Mouse (Mus musculus) limb, embryonic 14.5 days (tissue): ENCODE measurements around the gene Gm20388. TPM values are rescaled to one million over a fixed set of nuclear protein-coding genes. Genes with fewer than 3 reads are reported as not detected.
A peak's percentile ranks its signal among the peaks of the same experiment; 100 is the strongest.

Source experiments
- ATAC-seq: fragments of 200-750 bp; cut with Nextera tagmentation; 2 replicates; pipeline ENCODE4 v1.8.0; 2017; ENCODE audit warnings: low read depth, moderate number of reproducible peaks, moderate TSS enrichment; ENCODE audit not compliant: low FRiP score
- DNase-seq: peaks from one replicate; pipeline ENCODE4 v3.0.0-alpha.2; 2015; ENCODE audit warnings: low spot score
- H3K27ac ChIP-seq: fragments of 300-500 bp; sonication (generic); replicated peaks from 2 replicates; pipeline ENCODE4 v1.5.1; 2014; ENCODE audit warnings: low read depth, mild to moderate bottlenecking, low read length, moderate library complexity, mixed read lengths
- H3K27me3 ChIP-seq: fragments of 300-500 bp; sonication (generic); 2 replicates; pipeline ENCODE4 v1.6.1; 2014; ENCODE audit warnings: low read length, mixed read lengths; ENCODE audit not compliant: control insufficient read depth, insufficient read depth
- H3K36me3 ChIP-seq: fragments of 300-500 bp; sonication (generic); 2 replicates; pipeline ENCODE4 v1.6.1; 2014; ENCODE audit warnings: mild to moderate bottlenecking, low read length, moderate library complexity, mixed read lengths; ENCODE audit not compliant: control insufficient read depth, insufficient read depth
- H3K4me1 ChIP-seq: fragments of 300-500 bp; sonication (generic); 2 replicates; pipeline ENCODE4 v1.6.1; 2014; ENCODE audit warnings: antibody characterized with exemption, low read length, mixed read lengths; ENCODE audit not compliant: control insufficient read depth, insufficient read depth
- H3K4me2 ChIP-seq: fragments of 300-500 bp; sonication (generic); replicated peaks from 2 replicates; pipeline ENCODE4 v1.6.1; 2014; ENCODE audit warnings: low read depth, mild to moderate bottlenecking, low read length, moderate library complexity; ENCODE audit not compliant: severe bottlenecking
- H3K4me3 ChIP-seq: fragments of 300-500 bp; sonication (generic); replicated peaks from 2 replicates; pipeline ENCODE4 v1.5.1; 2014; ENCODE audit warnings: low read length
- H3K9ac ChIP-seq: fragments of 300-500 bp; sonication (generic); 2 replicates; pipeline ENCODE4 v1.6.1; 2014; ENCODE audit warnings: mild to moderate bottlenecking, low read depth, low read length, moderate library complexity; ENCODE audit not compliant: severe bottlenecking
- H3K9me3 ChIP-seq: fragments of 300-500 bp; sonication (generic); 2 replicates; pipeline ENCODE4 v1.6.1; 2016; ENCODE audit warnings: low read length; ENCODE audit not compliant: control insufficient read depth
- POLR2A ChIP-seq: fragments of 200-500 bp; IDR thresholded peaks from 2 replicates; pipeline ENCODE4 v1.8.0; 2012; ENCODE audit warnings: inconsistent platforms, mild to moderate bottlenecking, moderate library complexity, borderline replicate concordance; ENCODE audit not compliant: insufficient read depth, insufficient read length; ENCODE audit errors: extremely low read depth
- WGBS: fragments of 180-500 bp; shearing (Covaris S2); extraction: QIAGEN DNeasy Blood & Tissue Kit; methylation state at CpG from one replicate; pipeline ENCODE4 v1.1.7; 2014; 5-methylcytosine and 5-hydroxymethylcytosine counted together
- polyA plus RNA-seq, 2 experiments: library from polyadenylated mRNA; depleted of rRNA in 1 of 2; stranded (reverse) in 1 of 2; unstranded in 1 of 2; fragments of >200 nt; fragmentation: Nextera tagmentation in 1 of 2; extraction: Ambion mirVana in 1 of 2; gene quantifications; 2 replicates each; pipeline versions ENCODE4 v1.2.1 to v1.2.3; 2012 to 2014

Gene Gm20388
- polyA plus RNA-seq, 2 experiments = 1.9 to 49.9 TPM

DNA sequence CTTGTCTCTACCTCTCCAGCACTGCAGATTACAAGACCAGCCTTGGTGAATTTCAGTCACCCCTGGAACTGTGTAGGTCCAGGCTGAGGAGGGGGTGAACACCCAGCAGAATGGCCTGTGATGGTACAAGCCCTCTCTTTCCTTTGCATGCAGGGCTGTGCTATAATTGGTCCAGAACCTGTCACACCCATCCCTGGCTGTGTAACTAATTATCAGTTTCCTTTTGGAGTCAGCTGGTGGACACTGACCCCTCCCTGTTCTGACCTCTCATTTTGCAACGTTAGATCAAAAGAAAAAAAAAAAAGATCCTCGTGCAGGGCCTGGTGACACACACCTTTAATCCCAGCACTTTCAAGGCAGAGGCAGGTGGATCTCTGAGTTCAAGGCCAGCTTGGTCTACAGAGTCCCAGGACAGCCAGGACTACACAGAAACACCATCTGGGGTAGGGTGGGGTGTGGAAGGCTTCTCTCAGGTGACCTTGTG is 2032.5 kb downstream of the Gm20388 start:
- H3K36me3 ChIP-seq = no peaks in the 10 kb centered on the region
- ATAC-seq = no peak
- DNase-seq = no peak

DNA sequence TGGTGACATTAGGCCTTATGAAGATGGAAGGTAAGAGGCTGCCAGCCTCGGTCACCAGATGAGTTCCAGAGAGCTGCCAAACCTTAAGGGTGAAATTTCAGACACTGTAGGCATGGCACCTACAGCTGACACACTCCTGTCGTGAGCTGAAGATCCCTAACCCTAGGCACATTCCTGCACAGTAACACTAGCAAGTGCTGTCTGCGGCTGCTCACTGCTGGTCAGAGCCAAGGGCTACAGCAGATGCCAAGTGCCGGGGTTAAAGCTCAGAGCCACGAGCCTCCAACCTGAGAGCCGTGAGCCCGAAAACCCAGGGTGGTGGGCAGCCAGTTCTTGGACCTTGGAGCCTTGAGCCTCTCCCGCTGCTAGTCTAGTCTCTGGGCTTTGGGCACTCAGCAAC is 2033.1 kb downstream of the Gm20388 start:
- ATAC-seq = no peak
- TF ChIP-seq POLR2A = no peak
- no peak for DNase-seq
- Histone ChIP-seq H3K9ac (no peak overlapping the region), H3K36me3 (no peaks in the 10 kb centered on the region), H3K4me2 (no peak overlapping the region), H3K27ac (no peak overlapping the region), H3K4me3 (no peak overlapping the region), H3K9me3 (no peaks in the 10 kb centered on the region), H3K4me1 (peaks cover 15% of the 10 kb centered on the region), H3K27me3 (no peaks in the 10 kb centered on the region)
- 82% methylated on average over 8 of the region's 8 CpGs for WGBS

More for the DNA sequence above, 2032.5 kb downstream of the Gm20388 start:
- Histone ChIP-seq H3K4me1 (peaks cover 9% of the 10 kb centered on the region), H3K27ac (no peak overlapping the region), H3K9me3 (no peaks in the 10 kb centered on the region), H3K4me2 (no peak overlapping the region), H3K9ac (no peak overlapping the region), H3K4me3 (no peak overlapping the region), H3K27me3 (no peaks in the 10 kb centered on the region)
- WGBS = 11% methylated on average over 2 of the region's 2 CpGs
- no peak for TF ChIP-seq POLR2A

DNA sequence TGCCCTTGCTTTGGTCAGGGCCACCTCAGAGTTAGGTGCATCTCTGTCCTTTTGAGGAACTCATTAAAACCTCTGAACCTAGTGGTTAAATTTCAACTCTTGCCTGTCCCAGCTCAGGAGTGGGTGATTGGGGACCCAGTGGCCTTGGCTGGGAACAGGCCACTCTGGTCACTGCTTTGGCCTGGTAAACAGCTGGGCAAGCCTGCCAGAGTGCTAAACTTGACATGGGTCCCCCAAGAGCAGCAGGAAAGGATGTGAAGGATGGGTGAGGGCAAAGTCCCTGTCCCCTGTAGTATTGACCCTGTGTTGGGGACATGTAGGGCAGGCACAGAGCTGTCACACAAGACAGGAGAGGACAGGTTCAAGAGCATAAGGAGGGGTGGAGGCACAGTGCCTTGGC is 2034.2 kb downstream of the Gm20388 start, which contains the start of gene Car5a:
Car5a (minus strand) TSS at position 74 of the 400 bp plus-strand sequence.
- Histone ChIP-seq H3K4me1 (peaks cover 24% of the 10 kb centered on the region), H3K9me3 (no peaks in the 10 kb centered on the region), H3K4me2 (no peak within 1 kb of the TSS), H3K36me3 (no peaks in the 10 kb centered on the region), H3K9ac (no peak within 1 kb of the TSS), H3K27ac (no peak within 1 kb of the TSS), H3K4me3 (no peak within 1 kb of the TSS), H3K27me3 (no peaks in the 10 kb centered on the region)
- TF ChIP-seq POLR2A = no peak
- ATAC-seq (no peak), DNase-seq (no peak)

DNA sequence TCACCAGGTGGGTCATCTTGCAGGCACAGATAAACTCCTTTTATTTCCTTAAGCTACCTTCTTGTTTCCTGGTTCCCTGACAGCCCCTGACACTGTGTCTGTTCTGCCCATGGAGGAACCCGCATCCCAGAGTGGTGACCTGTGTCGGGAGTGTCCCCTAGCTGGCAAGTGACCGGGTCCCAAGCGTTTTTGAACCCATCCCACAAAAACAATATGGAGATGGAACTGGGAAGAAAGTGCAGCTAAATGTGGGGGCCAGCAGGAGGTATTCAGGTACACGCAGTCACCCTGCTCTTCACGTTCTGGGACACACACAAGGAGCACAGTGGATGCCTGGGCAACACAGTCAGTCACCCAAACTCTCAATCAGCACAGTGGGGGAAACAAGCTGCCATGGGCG is 2035.7 kb downstream of the Gm20388 start:
- H3K27ac ChIP-seq = no peak overlapping the region
- no peak overlapping the region for H3K4me2 ChIP-seq
- no peak for TF ChIP-seq POLR2A
- peaks cover 24% of the 10 kb centered on the region for H3K4me1 ChIP-seq
- no peak overlapping the region for H3K9ac ChIP-seq
- DNase-seq (no peak), ATAC-seq (no peak)
- no peaks in the 10 kb centered on the region for H3K9me3 ChIP-seq
- H3K36me3 ChIP-seq = no peaks in the 10 kb centered on the region
- 84% methylated on average over 7 of the region's 7 CpGs for WGBS
- H3K27me3 ChIP-seq = no peaks in the 10 kb centered on the region
- no peak overlapping the region for H3K4me3 ChIP-seq

DNA sequence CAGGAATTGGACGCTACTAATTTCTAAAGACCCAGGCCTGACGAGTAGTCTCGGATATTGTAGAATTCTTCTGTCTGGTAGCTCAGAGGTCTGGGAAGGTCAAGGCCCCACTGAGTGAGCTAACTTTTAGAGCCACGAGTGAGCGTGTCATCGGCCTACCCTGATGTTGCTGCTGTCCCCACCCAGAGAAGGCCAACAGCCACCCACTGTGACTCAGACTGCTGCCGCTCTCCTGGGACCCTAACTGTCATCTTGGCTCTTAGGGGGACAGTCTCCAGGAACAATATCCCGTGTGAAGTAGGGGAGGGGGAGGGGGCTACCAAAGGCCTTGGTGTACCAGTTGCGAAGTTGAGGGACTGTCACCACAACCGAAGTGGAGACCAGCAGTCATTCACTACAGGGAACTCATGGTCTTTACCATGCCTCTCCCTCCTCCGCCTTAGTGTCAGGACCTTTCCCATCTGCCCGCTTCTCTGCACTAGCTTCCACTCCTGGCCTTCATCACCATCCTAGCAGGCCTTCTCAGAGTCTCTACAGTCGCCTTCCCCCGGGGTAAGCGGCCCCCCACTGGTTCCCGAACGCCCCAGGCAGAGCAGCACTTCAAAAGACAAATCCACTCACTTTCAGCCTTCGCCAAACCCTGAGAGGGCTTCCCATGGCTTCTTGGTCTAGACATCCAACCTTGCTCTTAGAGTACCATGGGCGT is 2036.6 kb downstream of the Gm20388 start:
- Histone ChIP-seq H3K4me3 (peak overlapping the region; percentile 37), H3K27me3 (no peaks in the 10 kb centered on the region), H3K4me2 (peak overlapping the region; percentile 64), H3K9ac (peak overlapping the region; percentile 50), H3K9me3 (no peaks in the 10 kb centered on the region), H3K36me3 (no peaks in the 10 kb centered on the region), H3K4me1 (peaks cover 32% of the 10 kb centered on the region), H3K27ac (peak overlapping the region; percentile 87)
- ATAC-seq = no peak
- no peak for DNase-seq
- TF ChIP-seq POLR2A = no peak
- 31% methylated on average over 19 of the region's 19 CpGs for WGBS
